Mouse (Mus musculus) liver, adult (tissue): ENCODE data around the gene Pkm.

Experiments used
- GATA4 ChIP-seq: IDR thresholded peaks from 2 replicates; pipeline ENCODE4 v1.6.1; 2014; ENCODE audit warnings: mild to moderate bottlenecking, low read length; ENCODE audit not compliant: insufficient replicate concordance

Gene Pkm

DNA sequence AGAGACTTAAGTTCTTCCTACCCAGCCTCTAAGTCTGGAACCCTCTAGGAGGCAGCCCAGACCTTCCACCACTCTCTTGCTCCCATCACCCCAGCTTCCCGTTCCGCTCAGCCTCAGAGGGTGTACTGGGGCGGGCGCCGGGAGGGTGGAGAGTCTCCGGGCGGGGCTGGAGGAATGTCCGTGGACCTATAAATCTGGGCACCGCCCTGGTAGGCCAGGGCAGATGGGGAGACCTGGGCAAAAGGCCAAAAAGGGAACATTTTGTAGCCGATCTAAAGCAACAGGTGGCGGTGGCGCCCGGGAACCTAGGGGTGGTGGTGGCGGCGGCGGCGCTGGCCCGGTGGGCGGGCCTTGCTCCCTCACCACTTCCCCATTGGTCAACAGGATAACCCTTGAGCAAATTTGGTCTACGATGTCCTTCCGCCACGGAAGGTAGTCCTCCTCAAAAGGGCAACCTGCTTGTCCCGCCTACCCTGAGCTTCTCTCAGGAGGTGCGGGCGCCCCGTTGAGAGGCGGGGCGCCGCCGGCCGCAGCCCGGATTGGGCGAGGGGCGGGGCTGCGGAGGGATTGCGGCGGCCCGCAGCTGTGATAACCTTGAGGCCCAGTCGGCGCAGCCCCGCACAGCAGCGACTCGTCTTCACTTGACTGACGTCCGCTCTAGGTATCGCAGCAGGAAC lies at the start of gene Pkm:
Gene Pkm (plus strand): TSS at position 411 of the 677 bp plus-strand sequence.
- TF ChIP-seq GATA4 = peak; percentile 93; the same call in 1 of the 2 replicates

DNA sequence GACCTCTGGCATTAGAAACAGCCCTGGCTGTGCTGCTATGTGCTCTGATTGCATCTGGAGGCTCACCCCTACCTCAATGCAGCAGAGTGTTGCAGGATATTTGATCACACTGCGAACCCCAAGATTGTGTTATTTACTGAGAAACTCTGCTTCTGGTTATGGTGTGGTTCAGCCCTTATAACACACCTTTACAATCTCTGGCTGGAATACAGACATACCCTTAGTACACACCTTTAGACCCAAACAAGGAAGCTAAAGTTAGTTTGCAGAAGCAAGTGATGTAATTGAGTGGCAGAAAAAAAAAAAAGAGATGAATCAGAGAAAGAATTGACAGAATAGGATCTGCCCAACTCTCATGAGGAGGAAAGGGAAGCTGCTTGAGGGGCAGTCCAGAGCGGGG lies 45.2 kb upstream of the Pkm start:
- no peak for TF ChIP-seq GATA4

GRCm38 (mm10) chr9:59615797-59616196 lies 40.4 kb upstream of the Pkm start:
- no peak for TF ChIP-seq GATA4

GRCm38 (mm10) chr9:59616622-59617306 lies 39.4 kb upstream of the Pkm start, which contains the start of gene Parp6:
TSS of gene Parp6 (plus strand) at chr9:59617284.
- no peak for TF ChIP-seq GATA4

- no peak for TF ChIP-seq GATA4
Observed at GRCm38 (mm10) chr9:59617307-59617973, 38.7 kb upstream of the Pkm start.

GRCm38 (mm10) chr9:59638372-59638771 lies 17.8 kb upstream of the Pkm start:
- no peak for TF ChIP-seq GATA4

DNA sequence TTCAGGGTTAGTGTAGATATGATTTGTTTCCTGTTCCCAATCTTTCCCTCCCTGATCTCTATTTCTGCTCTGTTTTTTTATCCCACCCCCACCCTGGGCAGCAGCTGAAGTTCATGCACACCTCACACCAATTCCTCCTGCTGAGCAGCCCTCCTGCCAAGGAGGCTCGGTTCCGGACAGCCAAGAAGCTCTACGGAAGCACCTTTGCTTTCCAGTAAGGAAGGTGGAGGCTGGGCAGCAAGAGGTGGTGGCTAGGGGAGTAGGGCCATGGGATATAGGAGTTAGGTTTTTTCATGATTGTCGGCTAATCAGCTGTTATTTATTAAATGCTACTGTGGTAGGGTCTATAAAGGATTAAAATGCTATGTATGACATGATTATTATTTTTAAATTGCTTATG lies 16.2 kb upstream of the Pkm start:
- TF ChIP-seq GATA4 = no peak

- no peak for TF ChIP-seq GATA4
Observed at GRCm38 (mm10) chr9:59641320-59641719, 14.8 kb upstream of the Pkm start.

- TF ChIP-seq GATA4 = no peak
Observed at GRCm38 (mm10) chr9:59649911-59650310, 6.3 kb upstream of the Pkm start.

- TF ChIP-seq GATA4 = no peak
Observed at GRCm38 (mm10) chr9:59653371-59653770, 2.8 kb upstream of the Pkm start.

- TF ChIP-seq GATA4 = no peak
Observed at GRCm38 (mm10) chr9:59654450-59654983, 1.7 kb upstream of the Pkm start.

GRCm38 (mm10) chr9:59656635-59657617 lies 758 bp downstream of the Pkm start:
- TF ChIP-seq GATA4 = no peak

DNA sequence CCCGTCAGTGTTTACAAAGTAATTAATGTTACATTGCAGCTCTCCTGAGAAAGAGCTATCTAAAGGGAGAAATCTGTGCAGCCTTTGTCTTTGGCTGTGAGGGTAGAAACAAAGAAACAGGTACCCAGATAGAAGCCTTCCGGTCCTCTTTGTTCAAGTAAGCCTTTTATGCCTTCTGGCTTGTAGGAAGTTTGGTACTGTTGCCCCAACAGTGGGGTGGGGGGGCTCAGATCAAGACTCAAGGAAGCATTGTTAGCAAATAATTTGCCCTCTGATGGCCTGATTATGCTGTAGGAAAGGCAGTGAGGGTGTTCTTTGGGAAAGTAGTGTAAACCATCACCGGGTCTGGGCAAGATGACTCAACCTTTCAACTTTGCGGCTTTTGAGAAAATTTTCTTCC lies 2.0 kb downstream of the Pkm start:
- TF ChIP-seq GATA4 = no peak
